Mouse (Mus musculus) liver, postnatal 0 days (tissue): ENCODE results near the gene Gm10663.

ENCODE experiments used
- CTCF ChIP-seq: sonication (generic); IDR thresholded peaks from 2 replicates; pipeline ENCODE4 v1.5.1; 2016; ENCODE audit warnings: antibody characterized with exemption, low read depth
- EP300 ChIP-seq: IDR thresholded peaks from 2 replicates; pipeline ENCODE4 v1.6.1; 2016; ENCODE audit warnings: antibody characterized with exemption, low read depth, mild to moderate bottlenecking

DNA sequence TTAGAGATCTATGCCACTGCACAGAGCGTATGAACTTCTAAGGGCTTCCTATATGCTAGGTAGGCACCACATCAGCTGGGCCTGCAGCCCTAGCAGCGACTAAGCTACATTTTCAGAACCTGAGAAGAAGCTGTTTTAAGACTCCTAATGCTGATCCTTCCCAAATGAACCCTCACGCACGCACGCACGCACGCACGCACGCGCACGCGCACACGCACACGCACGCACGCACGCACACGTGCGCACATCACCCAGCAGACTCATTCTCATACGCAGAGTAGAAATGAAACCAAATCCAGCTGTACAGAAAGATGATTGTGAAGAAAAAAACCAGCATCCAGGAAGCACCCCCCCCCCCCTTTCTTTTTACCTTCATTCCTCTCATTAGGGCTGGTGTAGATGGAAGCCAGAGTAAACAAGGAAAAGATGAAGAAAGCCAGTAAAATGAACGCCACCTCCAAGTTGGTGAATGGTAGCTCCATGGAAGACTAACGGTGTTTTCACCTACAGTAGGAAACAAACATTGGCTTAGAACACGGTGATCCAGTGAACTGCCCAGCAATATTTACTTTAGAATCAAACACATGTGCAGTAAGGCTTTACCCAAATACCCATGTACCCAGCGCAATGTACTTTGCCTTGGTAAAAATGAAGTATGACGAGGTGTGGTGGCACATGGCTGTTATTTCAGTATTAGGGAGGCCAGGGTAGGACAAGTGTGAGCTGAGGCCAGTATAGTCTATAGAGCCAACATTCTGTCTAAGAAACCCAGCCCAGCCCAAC, 33.3 kb downstream of the Gm10663 start:
- TF ChIP-seq CTCF = no peak
- peak; percentile 40; the same call in 1 of the 2 replicates for TF ChIP-seq EP300
